Mouse (Mus musculus) liver, embryonic 14.5 days (tissue): ENCODE measurements at regions not wholly inside any gene's neighbourhood (a gene's known extent, or its start where the extent isn't known, plus 50 kb on each side); places are given as distances from the start of the nearest gene placed in this dataset.

Source experiments
- ATAC-seq: fragments of 200-750 bp; cut with Nextera tagmentation; 2 replicates; pipeline ENCODE4 v1.8.0; 2017; ENCODE audit warnings: moderate number of reproducible peaks, mild to moderate bottlenecking, moderate library complexity; ENCODE audit not compliant: insufficient read depth
- DNase-seq, 3 experiments: peaks; one replicate each; pipeline ENCODE4 v3.0.0-alpha.2; 2012 to 2013; ENCODE audit warnings: low read depth in 3 of 3, low spot score in 3 of 3
- H3K27ac ChIP-seq: fragments of 300-500 bp; sonication (generic); 2 replicates; pipeline ENCODE4 v1.5.1; 2014; ENCODE audit warnings: moderate library complexity, mild to moderate bottlenecking, control low read depth, inconsistent platforms
- H3K27me3 ChIP-seq: fragments of 300-500 bp; sonication (generic); 2 replicates; pipeline ENCODE4 v1.6.1; 2014; ENCODE audit warnings: mild to moderate bottlenecking, low read length, moderate library complexity; ENCODE audit not compliant: control insufficient read depth, insufficient read depth
- H3K36me3 ChIP-seq: fragments of 300-500 bp; sonication (generic); replicated peaks from 2 replicates; pipeline ENCODE4 v1.6.1; 2014; ENCODE audit warnings: low read depth; ENCODE audit not compliant: control insufficient read depth, insufficient read depth
- H3K4me1 ChIP-seq, 2 experiments: fragments of 200-500 bp in 1 of 2; fragments of 300-500 bp in 1 of 2; sonication (generic) in 1 of 2; replicated peaks; 2 replicates each; pipeline ENCODE4 v1.6.1; 2012 to 2014; ENCODE audit warnings: antibody characterized with exemption in 1 of 2, inconsistent platforms in 1 of 2, low read length in 1 of 2; ENCODE audit not compliant: control insufficient read depth in 2 of 2, insufficient read depth in 2 of 2
- H3K4me2 ChIP-seq: fragments of 300-500 bp; sonication (generic); 2 replicates; pipeline ENCODE4 v1.6.1; 2014; ENCODE audit warnings: low read depth, mild to moderate bottlenecking, control low read depth, moderate library complexity
- H3K4me3 ChIP-seq, 2 experiments: fragments of 200-500 bp in 1 of 2; fragments of 300-500 bp in 1 of 2; sonication (generic) in 1 of 2; 2 replicates each; pipeline ENCODE4 v1.5.1; 2012 to 2014; ENCODE audit warnings: low read depth in 2 of 2, low read length in 2 of 2, mild to moderate bottlenecking in 2 of 2, control low read depth in 1 of 2, inconsistent platforms in 1 of 2, moderate library complexity in 1 of 2; ENCODE audit not compliant: insufficient read depth in 1 of 2
- H3K9ac ChIP-seq: fragments of 300-500 bp; sonication (generic); replicated peaks from 2 replicates; pipeline ENCODE4 v1.6.1; 2014; ENCODE audit warnings: mild to moderate bottlenecking, control low read depth, moderate library complexity
- H3K9me3 ChIP-seq: fragments of 300-500 bp; sonication (generic); 2 replicates; pipeline ENCODE4 v1.6.1; 2016; ENCODE audit warnings: low read length, mixed read lengths; ENCODE audit not compliant: control insufficient read depth
- CTCF ChIP-seq: IDR thresholded peaks from 2 replicates; pipeline ENCODE4 v1.5.1; 2016; ENCODE audit warnings: antibody characterized with exemption, low read depth, control low read depth
- EP300 ChIP-seq: IDR thresholded peaks from 2 replicates; pipeline ENCODE4 v1.6.1; 2016; ENCODE audit warnings: antibody characterized with exemption, low read depth
- WGBS: fragments of 180-500 bp; shearing (Covaris S2); extraction: QIAGEN DNeasy Blood & Tissue Kit; methylation state at CpG from one replicate; pipeline ENCODE4 v1.1.7; 2014; ENCODE audit not compliant: insufficient replicate concordance; 5-methylcytosine and 5-hydroxymethylcytosine counted together

DNA sequence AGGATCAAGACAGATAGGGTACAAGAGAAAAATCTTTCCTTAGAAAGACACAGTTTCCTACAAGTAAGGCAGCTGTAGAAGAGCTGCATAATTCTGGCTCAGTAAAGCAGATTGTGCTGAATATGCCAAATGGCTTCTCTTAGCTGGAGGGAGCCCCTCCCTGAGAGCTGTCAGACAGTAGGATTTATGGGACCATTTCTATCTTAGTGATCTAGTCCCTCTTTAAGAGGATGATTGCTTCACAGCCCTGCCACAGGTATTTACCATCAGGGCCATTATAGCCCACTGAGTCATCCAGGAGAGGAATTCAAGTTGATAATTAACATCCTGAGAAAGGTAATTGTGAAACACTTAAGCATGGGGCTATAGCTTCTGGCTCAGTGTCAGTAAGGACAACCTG lies 101.5 kb upstream of the Cypt1 start:
- H3K9ac ChIP-seq = no peak overlapping the region
- no peak overlapping the region for H3K4me2 ChIP-seq
- H3K9me3 ChIP-seq = no peaks in the 10 kb centered on the region
- ATAC-seq (no peak), DNase-seq (no peak)
- H3K4me1 ChIP-seq = no peaks in the 10 kb centered on the region
- no peaks in the 10 kb centered on the region for H3K27me3 ChIP-seq
- TF ChIP-seq EP300 = no peak
- TF ChIP-seq CTCF = no peak
- H3K27ac ChIP-seq = no peak overlapping the region
- no peak overlapping the region for H3K4me3 ChIP-seq
- H3K36me3 ChIP-seq = no peaks in the 10 kb centered on the region

DNA sequence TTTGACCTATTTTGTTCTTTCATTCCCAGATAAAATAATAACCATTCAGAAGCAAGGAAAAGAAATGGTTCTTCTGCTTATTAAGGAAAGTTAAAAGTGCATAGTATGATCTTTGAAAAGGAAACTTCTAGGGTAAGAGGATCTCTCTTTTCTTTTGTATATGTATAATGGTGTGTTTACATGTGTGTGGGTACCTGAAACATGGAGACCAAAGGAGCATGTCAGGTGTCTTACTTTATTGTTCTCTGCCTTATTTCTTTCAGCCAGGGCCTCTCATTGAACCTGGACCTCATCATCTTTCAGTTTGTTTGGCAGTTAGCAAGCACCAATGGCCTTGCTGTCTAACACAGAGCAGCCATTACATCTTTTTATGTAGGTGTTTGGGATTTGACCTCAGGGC lies 101.0 kb upstream of the Cypt1 start:
- no peak for ATAC-seq

DNA sequence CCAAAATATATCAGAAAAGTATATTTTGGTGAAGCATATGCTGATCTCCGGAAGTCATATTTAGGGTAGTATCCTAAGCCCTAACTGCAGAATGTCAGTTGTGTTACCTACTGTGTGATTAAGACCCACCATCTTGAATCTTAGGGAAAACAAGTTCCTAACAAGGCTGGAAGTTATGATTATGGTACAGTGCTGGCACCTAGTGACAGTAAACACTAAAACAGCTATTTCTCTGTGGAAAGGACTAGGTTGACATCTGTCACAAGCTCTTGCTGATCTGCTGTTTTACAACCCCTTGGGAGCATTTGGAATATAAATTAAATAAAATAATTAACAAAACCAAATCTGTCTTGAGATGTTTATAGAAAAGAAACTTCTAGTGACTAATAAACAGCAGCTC lies 84.6 kb upstream of the Cypt1 start:
- no peaks in the 10 kb centered on the region for H3K36me3 ChIP-seq
- TF ChIP-seq EP300 (no peak), CTCF (no peak)
- no peak overlapping the region for H3K9ac ChIP-seq
- no peak for ATAC-seq
- DNase-seq = no peak
- H3K4me2 ChIP-seq = no peak overlapping the region
- no peaks in the 10 kb centered on the region for H3K4me1 ChIP-seq
- no peaks in the 10 kb centered on the region for H3K9me3 ChIP-seq
- H3K4me3 ChIP-seq = no peak overlapping the region
- no peaks in the 10 kb centered on the region for H3K27me3 ChIP-seq
- 63% methylated on average over 1 of the region's 1 CpGs for WGBS
- H3K27ac ChIP-seq = no peak overlapping the region

More for the DNA sequence above, 101.0 kb upstream of the Cypt1 start:
- no peak overlapping the region for H3K4me3 ChIP-seq
- TF ChIP-seq EP300 = no peak
- no peak for TF ChIP-seq CTCF
- no peak overlapping the region for H3K4me2 ChIP-seq
- no peak overlapping the region for H3K27ac ChIP-seq
- no peaks in the 10 kb centered on the region for H3K4me1 ChIP-seq
- no peaks in the 10 kb centered on the region for H3K36me3 ChIP-seq
- H3K27me3 ChIP-seq = no peaks in the 10 kb centered on the region
- no peak for DNase-seq
- no peaks in the 10 kb centered on the region for H3K9me3 ChIP-seq
- H3K9ac ChIP-seq = no peak overlapping the region

DNA sequence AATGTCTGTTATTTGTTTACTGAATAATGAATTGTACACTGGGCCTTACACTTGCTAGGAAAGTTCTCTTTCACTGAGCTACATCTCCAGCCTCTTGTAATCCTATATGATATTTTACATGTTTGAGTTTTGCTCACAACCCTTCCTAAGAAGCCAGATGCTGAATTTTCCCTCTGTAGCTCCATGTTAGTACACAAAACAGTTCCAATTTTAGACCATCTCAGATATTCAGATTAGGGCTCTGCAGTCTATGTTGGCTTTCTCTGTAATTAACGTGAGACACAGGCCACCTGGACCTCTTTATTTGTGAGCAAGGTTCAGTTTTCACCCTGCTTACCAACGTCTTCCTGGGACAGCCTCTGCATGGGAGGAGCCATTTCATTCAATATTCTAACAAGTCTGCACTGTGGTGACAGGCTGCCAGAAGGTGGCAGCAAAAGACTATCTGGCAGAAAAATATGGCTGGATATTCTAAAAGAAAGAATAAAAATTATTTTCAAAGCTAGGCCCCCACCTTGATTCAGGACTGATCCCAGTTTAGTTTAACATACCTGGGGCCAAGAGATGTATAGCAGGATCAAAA lies 72.1 kb upstream of the Cypt1 start:
- 7% methylated on average over 2 of the region's 2 CpGs for WGBS
- TF ChIP-seq EP300 = no peak
- TF ChIP-seq CTCF = peak; percentile 38; the same call in 1 of the 2 replicates
- Histone ChIP-seq H3K4me3 (no peak overlapping the region), H3K36me3 (no peaks in the 10 kb centered on the region), H3K4me2 (no peak overlapping the region), H3K9ac (no peak overlapping the region), H3K27ac (no peak overlapping the region), H3K9me3 (no peaks in the 10 kb centered on the region), H3K4me1 (no peaks in the 10 kb centered on the region), H3K27me3 (no peaks in the 10 kb centered on the region)
- ATAC-seq = no peak
- no peak for DNase-seq
